1 mouse cellular context compared by ENCODE assay signal in the genomic region with DNA sequence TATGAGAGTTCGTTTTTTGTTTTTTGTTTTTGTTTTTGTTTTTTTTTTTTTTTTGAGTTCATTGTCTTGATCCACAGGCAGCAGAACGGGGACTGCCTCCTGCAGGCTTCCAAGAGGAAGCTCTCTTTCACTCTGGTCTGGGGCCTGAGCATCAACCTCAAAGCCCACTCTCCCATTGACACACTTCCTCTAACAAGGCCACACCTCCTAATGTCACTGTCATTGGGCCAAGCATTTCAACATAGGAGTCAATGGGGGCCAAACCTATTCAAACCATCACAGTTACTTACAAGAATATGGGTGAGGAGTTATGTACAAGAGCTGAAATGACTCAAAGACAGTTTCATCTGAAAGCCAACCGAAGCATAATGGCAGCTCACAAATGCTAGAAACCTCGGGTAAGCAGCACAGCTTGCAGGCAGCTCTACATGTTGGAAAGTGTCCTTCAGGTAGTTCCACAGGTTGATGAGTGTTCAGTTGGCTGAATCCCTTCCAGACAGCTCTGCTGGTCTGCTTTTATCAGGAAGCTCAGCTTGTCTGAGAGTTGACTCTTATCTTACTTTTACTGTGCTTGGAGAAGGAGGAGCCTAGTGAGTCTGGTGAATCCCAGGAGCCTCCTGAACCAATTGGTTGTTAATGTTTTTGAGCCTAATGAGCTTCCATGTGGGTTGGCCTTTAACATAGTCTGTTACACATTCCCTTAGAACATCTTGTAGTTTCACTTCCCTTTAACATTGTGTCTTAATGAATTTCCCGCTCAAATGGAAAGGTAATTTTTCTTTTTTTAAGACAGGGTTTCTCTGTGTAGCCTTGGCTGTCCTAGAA.
TF ChIP-seq lines count a peak whose summit lies in the region.

No protein-coding gene starts in this region.

TF ChIP-seq in MEL, 35 proteins besides CTCF, POLR2A, EP300 and RAD21 (continued from another document):
- no peak for TF ChIP-seq USF2 (IDR thresholded peaks at IDR 0.05; ENCODE audit: borderline replicate concordance in 1 of 2, insufficient read depth in 1 of 2, low read depth in 1 of 2, low read length in 2 of 2)
